Mouse (Mus musculus): ENCODE results near the gene Hmgb2. TPM values are rescaled to one million over a fixed set of nuclear protein-coding genes. Genes with fewer than 3 reads are reported as not detected.
A peak's percentile ranks its signal among the peaks of the same experiment; 100 is the strongest.
"Not testable (repeated sequence)": the region's sequence is repeated elsewhere in the genome, so short reads cannot be mapped to it uniquely, and the experiment has no call there.

The Hmgb2 gene
- polyA plus RNA-seq, 1 experiment from 2014 or later = 60.7 TPM

DNA sequence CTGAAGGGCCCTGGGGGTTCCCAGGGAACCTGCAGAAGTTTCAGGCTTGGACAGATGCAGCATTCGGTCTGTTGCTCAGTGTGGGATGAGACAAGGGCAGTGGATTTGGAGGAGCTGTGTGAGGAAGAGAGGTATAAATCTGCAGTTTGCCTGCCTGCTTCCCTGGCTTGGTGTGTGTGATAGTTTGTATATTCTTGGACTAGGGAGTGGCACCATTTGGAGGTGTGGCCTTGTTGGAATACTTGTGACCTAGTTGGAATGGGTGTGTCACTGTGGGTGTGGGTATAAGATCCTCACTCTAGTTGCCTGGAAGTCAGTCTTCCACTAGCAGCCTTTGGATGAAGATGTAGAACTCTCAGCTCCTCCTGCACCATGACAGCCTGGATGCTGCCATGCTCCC lies 6.2 kb upstream of the Hmgb2 start:
- H3K9ac ChIP-seq; H3K27ac ChIP-seq; H3K4me2 ChIP-seq (replicated peaks); H3K4me3 ChIP-seq (replicated peaks; ENCODE audit: low read length); H3K27me3 ChIP-seq (ENCODE audit: control insufficient read depth, insufficient read depth, low read length); H3K4me1 ChIP-seq (replicated peaks; ENCODE audit: control insufficient read depth, insufficient read depth, low read length); H3K36me3 ChIP-seq (replicated peaks; ENCODE audit: control insufficient read depth, insufficient read depth); DNase-seq (ENCODE audit: low spot score); ATAC-seq (ENCODE audit: low FRiP score); H3K9me3 ChIP-seq (ENCODE audit: control insufficient read depth, low read length): not testable (repeated sequence)
- 87% methylated on average over 1 of the region's 1 CpGs for whole genome bisulfite sequencing

GRCm38 (mm10) chr8:57507556-57508063 lies 4.1 kb upstream of the Hmgb2 start:
- Histone ChIP-seq H3K4me3 (replicated peaks; ENCODE audit: low read length) (no peak overlapping the region), H3K4me1 (replicated peaks; ENCODE audit: control insufficient read depth, insufficient read depth, low read length) (0 out of 2 replicates have a peak, but pooled peaks cover 5% of the 10 kb centered on the region), H3K36me3 (replicated peaks; ENCODE audit: control insufficient read depth, insufficient read depth) (no peaks in the 10 kb centered on the region), H3K27me3 (ENCODE audit: control insufficient read depth, insufficient read depth, low read length) (no peaks in the 10 kb centered on the region), H3K9ac (no peak overlapping the region), H3K9me3 (ENCODE audit: control insufficient read depth, low read length) (no peaks in the 10 kb centered on the region), H3K4me2 (replicated peaks) (no peak overlapping the region), H3K27ac (no peak overlapping the region)
- no peak for DNase-seq (ENCODE audit: low spot score)
- ATAC-seq (ENCODE audit: low FRiP score) = no peak
- 91% methylated on average over 4 of the region's 4 CpGs for WGBS

GRCm38 (mm10) chr8:57508657-57509056 lies 3.0 kb upstream of the Hmgb2 start:
- no peak for DNase-seq (ENCODE audit: low spot score)
- no peak overlapping the region for H3K4me3 ChIP-seq (replicated peaks; ENCODE audit: low read length)
- no peak overlapping the region for H3K4me2 ChIP-seq (replicated peaks)
- H3K27ac ChIP-seq = no peak overlapping the region
- H3K9me3 ChIP-seq (ENCODE audit: control insufficient read depth, low read length) = no peaks in the 10 kb centered on the region
- WGBS = 92% methylated on average over 4 of the region's 4 CpGs
- no peak for ATAC-seq (ENCODE audit: low FRiP score)
- H3K36me3 ChIP-seq (replicated peaks; ENCODE audit: control insufficient read depth, insufficient read depth) = no peaks in the 10 kb centered on the region
- H3K4me1 ChIP-seq (replicated peaks; ENCODE audit: control insufficient read depth, insufficient read depth, low read length) = 0 out of 2 replicates have a peak, but pooled peaks cover 5% of the 10 kb centered on the region
- H3K27me3 ChIP-seq (ENCODE audit: control insufficient read depth, insufficient read depth, low read length) = no peaks in the 10 kb centered on the region
- H3K9ac ChIP-seq = no peak overlapping the region

DNA sequence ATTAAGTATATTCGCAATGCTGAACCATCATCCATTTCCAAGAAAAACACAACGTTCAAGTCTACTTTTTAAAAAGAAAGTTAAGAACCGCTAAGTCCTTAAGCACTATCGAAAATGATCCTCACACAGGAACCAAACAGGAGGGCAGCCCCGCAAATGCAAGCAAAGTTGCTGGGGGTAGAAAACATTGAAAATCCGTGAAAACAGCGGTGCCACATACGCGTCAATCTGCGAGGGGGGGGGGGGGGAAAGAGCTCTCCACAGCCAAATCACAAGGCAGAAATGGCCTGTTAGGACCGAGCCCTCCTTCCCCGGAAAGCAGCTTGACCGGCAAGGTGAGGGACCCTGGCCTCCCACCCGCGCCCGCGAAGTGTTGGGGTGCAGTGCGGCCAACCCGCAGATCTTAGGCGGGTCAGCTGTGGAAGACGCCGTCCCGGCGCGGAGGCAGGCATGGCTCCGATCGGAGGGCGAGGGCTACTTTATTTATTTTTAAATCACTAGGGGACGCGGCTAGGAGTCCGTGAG lies 854 bp upstream of the Hmgb2 start:
- Histone ChIP-seq H3K36me3 (replicated peaks; ENCODE audit: control insufficient read depth, insufficient read depth) (peaks cover 3% of the 10 kb centered on the region; the same call in 1 of the 2 replicates), H3K4me3 (replicated peaks; ENCODE audit: low read length) (peak overlapping the region; percentile 90), H3K27me3 (ENCODE audit: control insufficient read depth, insufficient read depth, low read length) (no peaks in the 10 kb centered on the region), H3K27ac (no peak overlapping the region), H3K9ac (peak overlapping the region; percentile 63), H3K4me1 (replicated peaks; ENCODE audit: control insufficient read depth, insufficient read depth, low read length) (0 out of 2 replicates have a peak, but pooled peaks cover 5% of the 10 kb centered on the region), H3K4me2 (replicated peaks) (peak overlapping the region; percentile 96), H3K9me3 (ENCODE audit: control insufficient read depth, low read length) (no peaks in the 10 kb centered on the region)
- ATAC-seq (ENCODE audit: low FRiP score) (no peak; the same call in 1 of the 2 replicates), DNase-seq (ENCODE audit: low spot score) (no peak)
- WGBS = 2% methylated on average over 31 of the region's 31 CpGs

GRCm38 (mm10) chr8:57512141-57513056 lies 692 bp downstream of the Hmgb2 start:
- Histone ChIP-seq H3K27ac (peak overlapping the region; percentile 97), H3K4me3 (replicated peaks; ENCODE audit: low read length) (peak overlapping the region; percentile 90), H3K9me3 (ENCODE audit: control insufficient read depth, low read length) (no peaks in the 10 kb centered on the region), H3K36me3 (replicated peaks; ENCODE audit: control insufficient read depth, insufficient read depth) (peaks cover 3% of the 10 kb centered on the region; the same call in 1 of the 2 replicates), H3K4me1 (replicated peaks; ENCODE audit: control insufficient read depth, insufficient read depth, low read length) (0 out of 2 replicates have a peak, but pooled peaks cover 5% of the 10 kb centered on the region), H3K9ac (peak overlapping the region; percentile 91), H3K4me2 (replicated peaks) (peak overlapping the region; percentile 69), H3K27me3 (ENCODE audit: control insufficient read depth, insufficient read depth, low read length) (no peaks in the 10 kb centered on the region)
- DNase-seq (ENCODE audit: low spot score) (peak; percentile 40), ATAC-seq (ENCODE audit: low FRiP score) (peak; percentile 53)
- under 1% methylated on average over 75 of the region's 96 CpGs for WGBS

DNA sequence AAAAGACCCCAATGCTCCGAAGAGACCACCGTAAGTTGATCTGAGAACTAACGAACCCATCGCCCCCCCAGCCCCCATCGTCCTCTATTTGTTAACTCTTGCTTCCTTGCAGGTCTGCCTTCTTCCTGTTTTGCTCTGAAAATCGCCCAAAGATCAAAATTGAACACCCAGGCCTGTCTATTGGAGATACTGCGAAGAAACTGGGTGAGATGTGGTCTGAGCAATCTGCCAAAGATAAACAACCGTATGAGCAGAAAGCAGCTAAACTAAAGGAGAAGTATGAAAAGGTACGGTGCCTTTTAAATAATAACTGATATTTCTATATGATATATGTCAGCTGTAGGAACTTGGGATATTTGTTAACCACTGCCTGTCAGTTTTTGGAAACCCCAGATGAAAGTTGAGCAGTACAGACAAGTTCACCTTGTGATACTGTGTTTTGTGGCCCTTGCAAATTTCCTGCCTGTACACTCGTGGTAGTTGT lies 1.5 kb downstream of the Hmgb2 start:
- WGBS = 30% methylated on average over 10 of the region's 10 CpGs
- DNase-seq (ENCODE audit: low spot score); ATAC-seq (ENCODE audit: low FRiP score); H3K27me3 ChIP-seq (ENCODE audit: control insufficient read depth, insufficient read depth, low read length); H3K27ac ChIP-seq; H3K36me3 ChIP-seq (replicated peaks; ENCODE audit: control insufficient read depth, insufficient read depth); H3K9me3 ChIP-seq (ENCODE audit: control insufficient read depth, low read length); H3K4me1 ChIP-seq (replicated peaks; ENCODE audit: control insufficient read depth, insufficient read depth, low read length): not testable (repeated sequence)
- peak overlapping the region; percentile 90 for H3K4me3 ChIP-seq (replicated peaks; ENCODE audit: low read length)
- H3K4me2 ChIP-seq (replicated peaks) = peak overlapping the region; percentile 69
- peak overlapping the region; percentile 91; the same call in 1 of the 2 replicates for H3K9ac ChIP-seq

DNA sequence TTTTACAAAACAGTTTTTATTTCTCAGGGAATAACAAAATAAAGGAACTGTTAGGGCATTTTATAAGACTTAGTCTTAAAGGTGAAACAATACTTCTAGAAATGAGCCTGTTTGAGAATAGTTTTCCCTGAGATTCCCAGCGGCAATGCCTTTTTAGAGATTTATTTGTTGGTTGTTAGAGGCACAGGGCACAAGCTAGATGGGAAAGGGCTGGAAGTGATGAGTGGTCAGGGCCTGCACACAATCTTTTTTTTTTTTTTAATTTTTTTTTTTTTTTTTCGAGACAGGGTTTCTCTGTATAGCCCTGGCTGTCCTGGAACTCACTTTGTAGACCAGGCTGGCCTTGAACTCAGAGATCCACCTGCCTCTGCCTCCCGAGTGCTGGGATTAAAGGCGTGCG lies 5.0 kb downstream of the Hmgb2 start:
- H3K4me3 ChIP-seq (replicated peaks; ENCODE audit: low read length) = not testable (repeated sequence)
- 96% methylated on average over 5 of the region's 5 CpGs for WGBS

DNA sequence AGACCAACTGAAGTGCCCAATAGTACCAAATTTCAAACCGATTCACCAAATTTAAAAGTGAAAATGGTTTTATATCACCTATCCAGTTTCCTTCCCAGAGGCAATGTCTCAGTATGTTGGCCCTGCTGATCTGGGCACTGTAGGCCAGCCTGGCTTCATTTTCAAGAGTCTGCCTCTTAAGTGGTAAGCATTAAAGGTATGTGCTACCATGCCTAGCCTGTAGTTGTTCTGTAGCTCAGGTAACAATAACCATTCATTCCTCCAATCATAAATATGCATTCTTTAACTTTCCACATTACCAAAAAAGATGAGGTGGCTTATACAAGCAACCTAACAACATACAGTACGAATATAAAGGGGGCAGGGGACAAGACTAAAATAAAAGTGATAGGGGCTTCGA lies 6.0 kb downstream of the Hmgb2 start:
- peaks cover 3% of the 10 kb centered on the region; the same call in 1 of the 2 replicates for H3K36me3 ChIP-seq (replicated peaks; ENCODE audit: control insufficient read depth, insufficient read depth)
- WGBS = 90% methylated on average over 3 of the region's 3 CpGs
- H3K27me3 ChIP-seq (ENCODE audit: control insufficient read depth, insufficient read depth, low read length) = no peaks in the 10 kb centered on the region
- H3K9me3 ChIP-seq (ENCODE audit: control insufficient read depth, low read length) = no peaks in the 10 kb centered on the region
- DNase-seq (ENCODE audit: low spot score) = no peak
- no peak overlapping the region for H3K9ac ChIP-seq
- no peaks in the 10 kb centered on the region for H3K4me1 ChIP-seq (replicated peaks; ENCODE audit: control insufficient read depth, insufficient read depth, low read length)
- H3K4me3 ChIP-seq (replicated peaks; ENCODE audit: low read length) = no peak overlapping the region
- no peak overlapping the region for H3K27ac ChIP-seq
- no peak for ATAC-seq (ENCODE audit: low FRiP score)
- no peak overlapping the region for H3K4me2 ChIP-seq (replicated peaks)

More for the DNA sequence above, 5.0 kb downstream of the Hmgb2 start:
- not testable (repeated sequence) for H3K4me1 ChIP-seq (replicated peaks; ENCODE audit: control insufficient read depth, insufficient read depth, low read length); H3K4me2 ChIP-seq (replicated peaks); DNase-seq (ENCODE audit: low spot score); H3K27me3 ChIP-seq (ENCODE audit: control insufficient read depth, insufficient read depth, low read length); H3K9ac ChIP-seq; H3K9me3 ChIP-seq (ENCODE audit: control insufficient read depth, low read length); H3K36me3 ChIP-seq (replicated peaks; ENCODE audit: control insufficient read depth, insufficient read depth); H3K27ac ChIP-seq; ATAC-seq (ENCODE audit: low FRiP score)

DNA sequence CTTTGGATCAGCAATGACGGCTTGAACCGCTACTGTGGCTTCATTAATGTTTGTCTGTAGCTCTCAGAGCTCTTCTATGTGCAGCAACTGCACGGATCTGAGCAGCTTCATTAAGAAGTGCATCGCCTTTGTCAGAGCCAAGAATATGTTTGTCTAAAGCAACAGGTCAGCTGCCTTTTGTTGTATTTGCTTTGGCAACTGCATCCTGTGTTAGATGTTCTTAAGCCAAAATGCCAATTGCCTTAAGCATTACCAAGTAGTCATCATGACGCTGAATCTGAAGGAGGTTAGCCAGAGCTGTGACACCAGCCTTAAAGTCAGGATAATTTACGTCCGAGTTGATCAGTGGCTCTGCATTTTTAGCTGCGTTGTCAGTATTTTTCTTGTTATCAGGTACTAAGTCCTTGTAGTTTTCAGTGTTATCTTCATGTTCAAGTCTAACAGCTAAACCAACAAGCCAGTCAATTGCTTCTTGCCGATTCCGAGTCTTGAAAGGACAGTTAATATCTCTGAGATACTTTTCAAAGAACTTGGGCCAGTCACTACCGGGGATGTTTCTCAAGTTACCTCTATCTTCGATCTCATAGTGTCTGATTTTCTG lies 8.6 kb downstream of the Hmgb2 start:
- DNase-seq (ENCODE audit: low spot score) (no peak), ATAC-seq (ENCODE audit: low FRiP score) (no peak)
- no peak overlapping the region for H3K4me3 ChIP-seq (replicated peaks; ENCODE audit: low read length)
- no peak overlapping the region for H3K4me2 ChIP-seq (replicated peaks)
- no peaks in the 10 kb centered on the region for H3K9me3 ChIP-seq (ENCODE audit: control insufficient read depth, low read length)
- H3K4me1 ChIP-seq (replicated peaks; ENCODE audit: control insufficient read depth, insufficient read depth, low read length) = no peaks in the 10 kb centered on the region
- 90% methylated on average over 12 of the region's 12 CpGs for WGBS
- H3K36me3 ChIP-seq (replicated peaks; ENCODE audit: control insufficient read depth, insufficient read depth) = peaks cover 6% of the 10 kb centered on the region; the same call in 1 of the 2 replicates
- H3K27ac ChIP-seq = no peak overlapping the region
- H3K27me3 ChIP-seq (ENCODE audit: control insufficient read depth, insufficient read depth, low read length) = no peaks in the 10 kb centered on the region
- no peak overlapping the region for H3K9ac ChIP-seq

Measured in hindbrain, embryonic 14.5 days (tissue).